Mouse (Mus musculus) left cerebral cortex, adult 18-20 months (tissue): ENCODE results near the gene Nlk. TPM values are rescaled to one million over a fixed set of nuclear protein-coding genes. Genes with fewer than 3 reads are reported as not detected.
"Not testable (repeated sequence)": the region's sequence is repeated elsewhere in the genome, so short reads cannot be mapped to it uniquely, and the experiment has no call there.

Experiments
- DNase-seq, 2 experiments: peaks; one replicate each; pipeline ENCODE4 v3.0.0; 2021 to 2022; ENCODE audit warnings: low spot score in 2 of 2, mixed read lengths in 1 of 2
- total RNA-seq, 2 experiments: library from RNA; stranded (reverse); gene quantifications; 2 replicates each; pipeline ENCODE4 v1.2.3; 2021

Gene Nlk
- total RNA-seq, 2 experiments from 2014 or later, result 103 to 113 TPM

DNA sequence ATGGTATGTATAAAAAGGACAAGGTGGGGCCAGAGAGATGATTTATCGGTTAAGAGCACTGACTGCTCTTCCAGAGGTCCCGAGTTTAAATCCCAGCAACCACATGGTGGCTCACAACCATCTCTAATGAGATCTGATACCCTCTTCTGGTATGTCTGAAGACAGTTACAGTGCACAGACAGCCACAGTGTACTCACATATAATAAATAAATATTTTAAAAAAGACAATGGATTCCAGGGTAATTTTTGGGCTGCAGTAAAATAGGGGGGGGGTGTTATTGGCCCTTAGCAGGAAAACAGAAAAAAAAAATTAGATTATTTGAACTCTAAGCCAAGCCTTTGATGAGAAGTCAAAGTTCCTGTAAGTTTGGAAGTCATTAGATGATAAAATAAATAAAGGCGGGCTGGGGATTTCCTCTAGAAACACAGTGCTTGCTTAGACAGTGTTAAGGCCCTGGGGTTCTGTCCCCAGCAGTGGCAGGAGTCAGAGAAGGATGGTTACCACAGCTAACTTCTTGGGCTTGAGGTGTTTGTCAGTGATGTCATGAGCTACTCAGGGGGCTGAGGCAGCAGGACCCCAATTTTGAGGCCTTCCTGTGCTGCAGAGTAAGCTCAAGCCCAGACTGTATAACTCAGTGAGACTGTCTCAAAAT is 98.3 kb downstream of the Nlk start:
- DNase-seq, result no peak

DNA sequence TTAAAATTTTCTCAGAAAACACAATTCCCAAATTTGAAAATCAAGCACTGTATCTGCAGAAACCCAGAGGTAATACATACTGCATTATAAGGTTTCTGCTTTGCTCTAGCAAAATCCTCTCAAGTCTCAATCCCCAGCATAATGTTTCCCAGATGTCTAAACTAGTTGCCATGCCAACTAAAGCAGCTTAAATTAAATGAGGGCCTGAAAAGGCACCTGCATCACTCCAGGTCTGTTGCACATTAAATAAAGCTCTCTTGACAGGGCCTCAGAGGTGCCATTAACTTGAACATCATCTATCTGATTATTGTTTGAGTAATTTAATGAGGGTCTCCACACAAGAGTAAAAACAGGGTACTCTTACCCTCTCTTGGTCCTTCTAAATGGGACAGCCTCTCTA is 100.4 kb downstream of the Nlk start:
- no peak for DNase-seq

- DNase-seq, result no peak
Observed at GRCm38 (mm10) chr11:78595773-78596172, 101.4 kb downstream of the Nlk start.

DNA sequence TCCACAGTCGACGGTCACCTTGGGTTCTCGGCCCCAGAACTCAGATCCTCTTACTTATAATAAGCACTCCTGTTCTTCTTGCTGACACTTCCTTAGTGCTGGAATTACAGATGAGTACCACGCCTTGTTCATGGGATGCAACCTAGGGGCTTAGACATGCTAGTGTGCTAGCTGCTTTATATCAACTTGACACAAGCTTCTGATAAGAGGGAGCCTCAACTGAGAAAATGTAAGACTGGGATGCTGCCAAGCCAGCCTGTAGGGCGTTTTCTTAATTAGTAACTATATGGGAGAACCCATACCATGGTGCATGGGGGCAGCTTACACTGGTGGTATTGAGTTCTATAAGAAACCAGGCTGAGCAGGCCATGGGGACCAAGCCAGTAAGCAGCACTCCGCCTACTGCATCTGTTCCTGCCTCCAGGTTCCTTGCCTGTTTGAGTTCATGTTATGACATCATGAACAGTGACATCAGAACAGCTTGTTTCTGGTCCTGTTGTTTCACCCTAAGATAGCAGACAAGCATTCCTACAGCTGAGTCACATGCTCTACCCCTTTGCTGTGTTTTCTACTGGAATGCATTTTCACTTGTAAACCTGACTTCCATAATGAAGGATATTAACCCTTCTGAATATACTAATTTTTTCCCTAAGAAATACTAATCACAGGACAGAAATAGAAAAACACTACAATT is 102.8 kb downstream of the Nlk start:
- no peak for DNase-seq

DNA sequence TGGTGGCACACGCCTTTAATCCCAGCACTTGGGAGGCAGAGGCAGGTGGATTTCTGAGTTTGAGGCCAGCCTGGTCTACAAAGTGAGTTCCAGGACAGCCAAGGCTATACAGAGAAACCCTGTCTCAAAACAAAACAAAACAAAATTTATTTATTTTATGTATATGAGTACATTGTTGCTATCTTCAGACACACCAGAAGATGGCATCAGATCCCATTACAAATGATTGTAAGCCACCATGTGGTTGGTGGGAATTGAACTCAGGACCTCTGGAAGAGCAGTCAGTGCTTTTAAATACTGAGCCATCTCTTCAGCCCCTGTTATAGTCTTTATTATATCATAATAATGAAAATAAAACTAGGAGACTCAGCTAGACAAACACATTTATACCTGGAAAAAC is 109.5 kb downstream of the Nlk start:
- DNase-seq, result not testable (repeated sequence)

DNA sequence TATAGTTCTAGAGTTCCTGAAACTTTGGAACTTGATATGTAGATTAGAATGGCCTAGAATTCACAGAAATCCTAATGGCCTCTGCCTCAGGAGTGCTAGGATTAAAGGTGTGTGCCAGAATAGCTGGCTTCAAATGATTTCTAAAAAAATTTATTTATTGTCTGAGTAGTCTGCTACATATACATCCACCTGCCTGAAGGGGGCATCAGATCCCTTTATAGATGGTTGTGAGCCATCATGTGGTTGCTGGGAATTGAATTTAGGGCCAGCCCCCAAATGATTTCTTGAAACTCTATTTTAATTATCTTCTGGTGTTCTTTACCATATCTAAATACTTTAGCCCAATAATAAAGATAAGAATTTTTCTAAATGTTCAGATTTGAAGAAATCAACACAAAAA is 111.1 kb downstream of the Nlk start:
- no peak for DNase-seq

- DNase-seq, result no peak
Observed at GRCm38 (mm10) chr11:78582848-78583247, 114.3 kb downstream of the Nlk start.

DNA sequence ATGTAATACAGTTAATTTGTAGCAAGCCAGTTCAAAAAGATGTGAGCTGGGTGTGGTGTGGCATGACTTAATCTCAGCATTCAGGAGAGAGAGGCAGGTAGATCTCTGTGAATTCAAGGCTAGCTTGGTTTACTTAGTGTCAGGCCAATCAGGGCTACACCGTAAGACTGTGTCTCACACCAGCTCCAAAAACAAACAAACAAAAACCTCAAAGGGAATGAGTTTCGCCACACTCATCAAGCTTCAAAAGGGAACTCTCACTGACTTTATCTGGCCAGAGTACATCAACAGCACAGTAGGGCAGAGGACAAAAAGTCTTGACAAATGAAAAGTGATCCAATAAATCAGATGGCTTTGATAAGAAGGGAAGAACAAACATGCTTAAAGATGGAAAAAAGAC is 122.2 kb downstream of the Nlk start:
- no peak for DNase-seq

DNA sequence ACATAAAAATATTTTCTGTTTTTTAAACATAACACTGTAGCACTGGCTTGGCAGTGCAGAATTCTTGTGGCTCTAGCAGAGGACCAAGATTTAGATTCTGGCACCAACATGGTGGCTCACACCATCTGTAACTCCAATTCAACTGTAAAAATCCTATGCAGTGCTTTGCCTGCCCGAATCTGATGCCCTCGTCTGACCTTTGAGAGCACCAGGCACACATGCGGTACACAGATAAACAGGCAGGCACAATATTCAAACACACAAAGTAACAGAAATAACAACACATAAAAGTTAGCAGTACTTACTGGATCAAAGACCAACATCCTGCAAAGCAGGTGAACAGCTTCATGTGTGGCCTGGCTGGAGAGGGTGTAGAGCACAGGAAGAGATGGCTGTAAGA is 122.6 kb downstream of the Nlk start:
- DNase-seq, result no peak

DNA sequence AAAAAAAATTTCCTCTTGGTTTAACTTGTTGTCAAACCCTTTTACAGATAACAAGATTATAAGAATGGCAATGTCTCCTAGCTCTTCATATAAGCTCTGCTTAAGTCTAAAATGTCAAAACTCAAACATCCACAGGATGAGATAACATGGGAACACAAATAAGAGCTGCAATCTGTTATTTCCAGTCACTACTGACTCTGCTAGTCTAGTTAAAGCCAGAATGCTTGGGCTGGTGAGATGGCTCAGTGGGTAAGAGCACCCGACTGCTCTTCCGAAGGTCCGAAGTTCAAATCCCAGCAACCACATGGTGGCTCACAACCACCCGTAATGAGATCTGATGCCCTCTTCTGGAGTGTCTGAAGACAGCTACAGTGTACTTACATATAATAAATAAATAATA is 123.1 kb downstream of the Nlk start:
- DNase-seq, result not testable (repeated sequence)

- DNase-seq, result no peak
Observed at GRCm38 (mm10) chr11:78571854-78572253, 125.3 kb downstream of the Nlk start.

DNA sequence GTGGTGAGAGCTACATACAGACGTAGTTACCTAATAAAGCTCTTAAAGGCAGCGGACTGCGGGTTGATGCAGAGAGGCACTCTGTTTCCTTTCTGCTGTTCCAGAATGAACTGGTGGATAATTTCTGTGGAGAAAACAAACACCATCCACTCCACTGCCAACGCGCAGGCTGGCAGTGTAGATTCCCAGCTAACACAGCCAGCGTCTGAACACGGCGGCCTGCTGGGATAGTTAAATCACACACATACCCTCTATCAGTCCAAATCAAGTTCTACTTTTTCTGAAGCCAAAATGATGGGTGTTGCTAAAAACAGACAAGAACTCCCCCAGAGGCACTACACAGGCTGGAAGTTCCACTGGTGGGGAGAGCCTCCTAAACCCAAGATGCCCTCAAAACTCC is 125.7 kb downstream of the Nlk start:
- peak in 1 of 2 experiments; percentile 45 for DNase-seq

- no peak for DNase-seq
Observed at GRCm38 (mm10) chr11:78569806-78570205, 127.4 kb downstream of the Nlk start.

DNA sequence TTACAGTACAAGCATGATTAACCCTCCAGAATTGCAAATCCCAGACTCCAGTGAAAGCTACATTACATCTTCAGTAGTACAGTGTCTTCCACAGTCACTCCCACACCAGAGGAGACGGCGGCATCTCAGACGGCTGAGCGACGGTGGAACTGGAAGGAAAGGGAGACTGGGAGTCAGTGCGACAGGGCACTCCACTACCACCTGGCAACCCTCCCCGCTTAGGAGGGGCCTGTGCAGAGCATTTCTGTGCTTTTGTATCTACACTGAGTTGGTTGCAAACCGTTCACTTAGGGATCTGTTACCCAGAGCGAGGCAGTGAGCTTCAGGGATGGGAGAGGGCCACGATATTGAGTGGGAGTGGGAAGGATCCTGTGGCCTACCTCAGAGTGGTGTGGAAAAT is 128.3 kb downstream of the Nlk start:
- DNase-seq, result no peak

DNA sequence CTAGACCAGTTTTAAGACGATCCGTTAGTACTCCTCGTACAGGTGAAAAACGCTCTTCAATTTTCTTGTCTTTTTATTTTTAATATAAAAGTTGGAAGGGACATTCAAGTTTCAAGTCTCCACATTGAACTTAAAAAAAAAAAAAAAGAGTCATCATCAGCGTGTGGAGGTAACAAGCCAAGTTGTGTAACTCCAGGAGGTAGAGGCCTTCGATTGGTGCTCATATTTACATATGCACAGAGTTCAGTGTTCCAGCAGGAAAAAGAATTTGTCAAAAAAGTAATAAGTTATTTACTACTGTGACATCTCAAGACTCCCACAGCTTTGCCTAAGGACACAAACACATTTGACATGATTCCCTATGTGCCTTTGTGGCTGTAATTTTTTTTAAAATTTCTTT is 129.6 kb downstream of the Nlk start:
- no peak for DNase-seq

DNA sequence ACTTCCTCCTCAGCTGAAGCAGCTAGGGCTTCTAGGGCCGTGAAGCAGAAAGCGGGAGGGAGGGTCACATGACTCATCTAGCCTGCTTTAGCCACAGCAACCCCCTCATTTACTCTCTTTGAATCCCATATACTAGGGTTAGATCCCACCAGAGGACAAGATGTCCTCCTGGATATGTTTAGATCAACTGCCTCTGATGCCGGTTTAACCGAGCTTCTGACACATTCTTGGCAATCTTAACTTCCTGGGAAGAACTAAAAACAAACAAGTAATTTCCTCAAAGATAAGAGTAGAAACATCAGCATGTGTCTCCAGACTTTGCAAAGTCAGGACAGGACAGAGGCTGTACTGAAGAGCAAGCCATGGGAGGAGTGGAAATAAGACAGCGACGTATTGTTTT is 130.4 kb downstream of the Nlk start:
- DNase-seq, result no peak

GRCm38 (mm10) chr11:78560447-78560846 is 136.7 kb downstream of the Nlk start:
- DNase-seq, result peak; percentile 74 to 82

DNA sequence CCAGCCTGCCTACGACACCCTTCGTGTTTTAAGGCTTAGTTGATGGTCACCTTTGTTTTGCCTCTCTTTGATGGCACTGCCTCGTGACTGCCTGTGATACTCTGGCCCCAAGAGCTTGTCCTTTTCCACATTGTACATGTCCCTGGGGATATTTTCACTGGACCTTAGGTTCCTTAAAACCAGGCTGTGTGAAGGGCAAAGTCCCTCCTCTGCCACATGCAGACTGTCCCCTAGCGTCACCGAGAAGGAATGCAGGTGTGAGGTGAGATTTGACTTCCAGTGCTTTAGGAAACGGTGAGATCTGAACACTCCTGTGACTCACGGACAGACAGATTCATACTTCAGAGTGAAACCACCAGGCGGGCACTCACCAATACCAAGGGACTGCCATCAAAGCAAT is 139.9 kb downstream of the Nlk start:
- DNase-seq, result no peak

GRCm38 (mm10) chr11:78556070-78556469 is 141.1 kb downstream of the Nlk start:
- no peak for DNase-seq

- no peak for DNase-seq
Observed at GRCm38 (mm10) chr11:78555623-78556022, 141.6 kb downstream of the Nlk start.

DNA sequence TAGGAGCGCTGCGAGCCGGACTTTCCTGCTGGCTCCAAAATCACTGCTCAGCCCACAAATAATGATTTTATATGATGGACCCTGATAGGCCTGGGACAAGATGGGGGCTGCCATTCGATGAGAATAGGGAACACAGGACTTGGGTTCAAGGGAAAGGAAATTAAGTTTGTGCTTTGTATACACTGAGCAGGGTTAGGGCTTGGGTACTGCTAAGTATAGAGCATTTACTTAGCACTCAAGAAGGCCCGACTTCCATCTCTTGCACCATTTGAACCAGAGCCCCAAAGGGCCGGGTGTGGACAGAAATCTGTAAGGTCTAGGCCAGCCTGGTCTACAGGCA is 146.1 kb downstream of the Nlk start:
- DNase-seq, result no peak

DNA sequence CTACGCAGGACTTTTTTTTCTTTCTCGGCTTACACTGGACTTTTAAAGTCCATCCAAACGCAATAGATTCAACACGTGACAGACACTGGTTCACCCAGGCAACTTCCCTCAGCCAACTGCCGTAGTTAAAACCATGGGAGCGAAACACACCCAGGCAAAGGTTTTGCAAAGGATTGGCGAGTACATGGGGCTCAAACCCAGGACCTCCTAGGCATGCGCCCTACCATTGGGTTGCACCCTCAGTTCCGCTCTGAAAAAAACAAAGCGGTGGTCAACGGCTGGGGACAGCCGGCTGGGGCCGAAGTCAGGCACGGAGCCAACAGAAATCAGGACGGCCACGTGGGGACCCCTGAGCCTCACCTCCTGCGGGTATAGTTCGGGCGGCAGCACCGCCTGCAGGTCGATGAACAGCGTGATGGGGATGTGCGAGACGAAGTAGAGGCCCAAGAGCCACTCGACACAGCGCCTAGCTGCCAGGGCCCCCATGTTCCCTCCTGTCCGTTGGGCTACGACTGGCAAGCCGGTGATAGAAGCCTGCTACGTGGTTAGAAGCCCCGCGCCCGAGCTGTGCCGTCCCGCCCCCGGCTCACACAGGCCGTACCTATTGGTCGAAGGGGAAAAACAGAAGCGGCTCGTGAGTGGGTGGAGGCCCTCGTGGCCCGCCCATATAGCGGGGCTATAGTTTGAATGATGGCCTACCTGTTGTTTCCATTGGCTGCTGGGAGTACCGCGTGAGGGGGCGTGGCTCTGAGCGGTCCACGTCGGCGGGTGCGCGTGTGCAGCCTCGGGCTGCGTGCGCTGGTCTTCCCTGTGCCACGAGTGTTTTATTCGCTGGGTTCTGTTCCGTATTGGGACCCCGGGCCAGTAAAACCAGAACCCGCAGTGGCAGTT is 146.8 kb downstream of the Nlk start, which contains the start of gene Tmem97:
TSS of gene Tmem97 (minus strand) at position 610 of the 891 bp plus-strand sequence.
- DNase-seq, result peak; percentile 95 to 97
